Mouse (Mus musculus) CD8-positive naive resting alpha-beta T cell, adult 2 months (primary cell): Measurements from ENCODE around the gene Tns4.

ENCODE experiments used
- DNase-seq, 2 experiments: peaks; one replicate each; pipeline ENCODE4 v3.0.0; 2022; ENCODE audit warnings: low read depth in 2 of 2, low spot score in 2 of 2

Gene Tns4

DNA sequence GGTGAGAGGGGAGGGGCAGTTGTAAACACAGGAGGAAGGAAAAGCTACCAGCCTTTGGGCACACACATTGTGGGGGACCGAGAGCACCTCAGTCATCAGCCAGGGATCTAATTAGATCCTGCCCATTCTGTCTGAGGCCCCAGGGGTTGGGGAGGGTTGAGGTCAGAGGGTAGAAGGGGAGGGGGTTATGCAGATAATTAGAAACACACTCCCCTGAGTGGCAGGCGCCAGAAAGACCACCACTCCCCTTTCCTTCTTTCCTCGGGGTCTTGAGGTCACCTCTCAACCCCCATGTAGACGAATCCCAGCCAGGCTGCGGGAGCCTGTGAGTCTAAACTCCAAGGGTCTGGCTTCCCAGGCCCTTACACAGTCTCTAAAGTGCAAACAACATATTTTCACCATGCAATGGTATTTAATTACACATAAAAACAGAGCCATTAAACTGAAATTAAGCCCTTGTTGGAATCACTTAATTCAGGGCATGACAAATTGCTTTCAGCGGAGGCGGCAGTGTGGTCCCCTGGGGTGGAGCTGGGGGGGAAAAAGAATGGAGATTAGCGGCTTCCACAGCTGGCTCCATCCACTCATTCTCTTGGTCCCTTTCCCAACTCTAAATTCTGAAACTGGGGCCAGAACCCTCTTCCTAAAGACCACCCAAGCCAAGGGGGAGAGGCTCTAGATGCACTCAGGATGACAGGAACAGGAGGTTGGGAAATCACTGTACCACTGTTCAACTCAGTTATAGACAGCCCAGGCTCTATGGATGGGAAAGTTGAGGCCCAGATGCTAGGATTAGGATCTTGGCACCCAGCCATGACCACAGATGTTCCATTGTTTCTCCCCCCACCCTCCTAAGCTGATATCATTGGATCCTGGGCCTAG is 33.3 kb downstream of the Tns4 start:
- DNase-seq = no peak

DNA sequence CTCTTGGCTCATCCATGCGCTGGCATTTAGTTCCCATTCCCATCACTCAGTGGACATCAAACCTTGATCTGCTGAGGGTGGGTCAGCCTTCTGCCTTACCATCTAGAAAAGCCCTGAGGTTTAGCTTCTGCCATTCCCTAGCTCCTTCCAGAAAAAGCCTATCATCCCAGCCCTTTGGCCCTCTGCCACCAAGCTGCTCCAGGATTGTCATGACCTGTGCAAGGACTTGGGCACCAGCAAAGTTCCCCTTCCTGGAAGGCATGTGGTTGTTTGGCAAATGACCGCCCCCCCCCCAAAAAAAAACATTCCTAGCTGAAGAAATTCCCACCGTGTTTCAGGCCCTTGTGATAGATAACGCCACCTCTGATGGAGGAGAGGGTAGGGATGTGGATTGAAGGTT is 34.0 kb downstream of the Tns4 start:
- DNase-seq = no peak

GRCm38 (mm10) chr11:99047643-99048042 is 41.5 kb downstream of the Tns4 start:
- no peak for DNase-seq

GRCm38 (mm10) chr11:99047120-99047519 is 42.0 kb downstream of the Tns4 start:
- DNase-seq = no peak

GRCm38 (mm10) chr11:99045159-99045889 is 43.8 kb downstream of the Tns4 start:
- no peak for DNase-seq

- no peak for DNase-seq
Observed at GRCm38 (mm10) chr11:99044306-99044705, 44.8 kb downstream of the Tns4 start.

DNA sequence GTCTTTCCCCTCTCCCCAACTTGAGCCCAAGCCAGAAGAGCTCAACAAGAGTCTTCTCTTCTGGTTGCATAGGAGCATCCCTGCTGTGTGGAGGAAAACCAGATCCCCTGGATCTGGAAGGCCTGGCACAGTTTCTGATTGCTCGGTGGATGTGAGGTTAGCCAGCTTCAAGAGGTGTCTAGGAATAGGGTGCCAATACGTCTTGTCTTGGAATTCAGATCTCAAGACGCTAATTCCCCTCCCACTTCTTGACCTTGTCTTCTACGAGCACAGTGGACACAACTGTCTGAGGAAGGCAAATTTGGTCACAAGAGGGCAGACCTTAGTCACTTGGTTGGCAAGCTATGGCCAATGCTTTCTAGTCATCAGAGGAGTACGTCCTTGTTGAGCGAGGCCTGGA is 45.5 kb downstream of the Tns4 start:
- DNase-seq = no peak

DNA sequence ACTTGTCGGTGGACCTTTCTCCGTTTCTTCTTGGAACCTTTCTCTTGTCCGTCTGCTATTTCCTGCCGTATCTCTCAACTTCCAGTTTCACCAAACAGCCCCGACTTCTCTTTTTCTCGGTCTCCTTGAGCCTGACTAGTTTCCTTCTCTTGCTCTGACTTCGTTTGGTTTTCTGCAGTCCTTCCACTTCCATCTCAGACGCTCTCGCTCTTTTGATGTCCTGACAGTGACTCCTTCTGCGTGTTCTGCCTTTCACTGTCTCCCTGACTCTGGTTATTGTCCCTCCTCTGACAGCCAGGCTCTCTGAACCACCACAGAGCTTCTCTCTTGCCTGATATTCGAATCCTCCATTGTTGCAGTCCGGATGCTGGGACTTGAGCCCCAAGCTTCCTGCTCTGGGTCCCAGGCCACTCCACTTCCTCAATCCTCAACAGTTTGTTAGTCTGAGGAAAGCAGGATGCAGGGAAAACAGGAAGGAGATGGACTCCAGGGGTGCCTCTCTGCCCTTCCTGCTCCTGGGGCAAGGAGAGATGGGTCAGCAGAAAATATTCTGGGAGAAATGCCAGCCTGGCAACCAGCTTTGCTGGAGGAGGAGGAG is 46.2 kb downstream of the Tns4 start:
- DNase-seq = peak in 1 of 2 experiments; percentile 20

DNA sequence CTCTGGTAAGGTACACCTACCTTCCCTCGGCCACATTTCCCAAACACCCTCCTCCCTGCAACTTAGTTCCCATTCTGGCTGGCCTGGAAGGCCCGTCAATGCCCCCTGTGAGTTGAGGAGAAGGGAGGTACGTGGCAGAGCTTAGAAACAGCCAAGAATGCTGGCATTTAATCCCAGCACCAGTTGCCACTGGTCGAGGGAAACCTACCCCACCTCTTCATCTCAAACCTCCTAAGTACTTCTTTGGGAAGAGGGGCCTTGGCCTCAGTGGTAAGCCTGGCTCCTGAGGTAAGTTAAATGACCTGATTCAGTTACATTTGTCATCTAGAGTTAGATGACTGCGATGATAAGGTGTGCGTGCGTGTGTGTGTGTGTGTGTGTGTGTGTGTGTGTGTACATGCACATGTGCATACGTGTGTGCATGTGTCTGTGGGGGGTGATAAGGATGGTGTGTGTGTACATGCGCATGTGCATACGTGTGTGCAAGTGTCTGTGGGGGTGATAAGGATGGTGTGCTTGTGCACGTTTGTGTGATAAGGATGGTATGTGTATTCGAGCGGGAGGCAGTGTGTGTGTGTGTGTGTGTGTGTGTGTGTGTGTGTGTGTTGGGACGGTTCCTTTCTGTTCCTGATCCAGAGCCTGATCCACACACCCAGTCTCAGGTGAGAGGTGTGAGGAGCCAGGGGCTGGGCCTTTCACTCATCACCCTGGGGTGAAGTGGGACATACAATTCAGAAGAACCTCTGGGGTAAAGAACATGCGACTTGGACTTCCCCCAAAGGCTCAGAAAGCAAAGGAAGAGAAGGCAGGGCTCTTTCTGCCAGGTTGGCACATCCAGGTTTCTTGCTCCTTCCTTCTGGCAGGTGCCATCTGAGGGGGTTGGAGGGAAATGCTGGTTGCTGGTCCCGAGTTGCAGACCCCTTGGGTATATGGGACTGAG is 47.0 kb downstream of the Tns4 start:
- no peak for DNase-seq

DNA sequence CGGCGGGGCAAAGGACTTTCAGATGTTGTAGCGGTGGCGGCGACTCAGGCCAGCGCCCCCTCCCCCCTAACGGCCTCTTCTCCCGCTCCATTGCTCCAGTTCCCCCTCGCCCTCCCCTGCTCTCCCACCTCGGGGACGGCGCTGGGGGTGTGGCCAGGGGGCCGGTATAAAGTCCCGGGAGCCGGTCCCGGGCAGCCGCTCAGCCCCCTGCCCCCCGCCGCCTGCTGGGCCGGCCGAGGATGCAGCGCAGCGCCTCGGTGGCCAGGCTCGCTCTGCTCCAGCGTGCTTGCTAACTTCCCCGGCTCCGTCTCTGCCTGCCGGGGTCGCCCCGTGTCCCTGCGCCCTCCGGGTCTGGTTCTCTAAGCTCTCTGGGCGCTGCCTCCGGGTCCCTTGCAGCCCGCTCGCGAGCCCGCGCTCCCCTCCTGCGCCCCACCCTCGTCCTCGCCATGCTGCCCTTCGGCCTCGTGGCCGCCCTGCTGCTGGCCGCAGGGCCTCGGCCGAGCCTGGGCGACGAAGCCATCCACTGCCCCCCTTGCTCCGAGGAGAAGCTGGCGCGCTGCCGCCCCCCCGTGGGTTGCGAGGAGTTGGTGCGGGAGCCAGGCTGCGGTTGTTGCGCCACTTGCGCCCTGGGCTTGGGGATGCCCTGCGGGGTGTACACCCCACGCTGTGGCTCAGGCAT is 47.9 kb downstream of the Tns4 start, which contains the start of gene Igfbp4:
Igfbp4 (plus strand) TSS at position 194 of the 679 bp plus-strand sequence.
- DNase-seq = peak in 1 of 2 experiments; percentile 36

GRCm38 (mm10) chr11:99040346-99040974 is 48.6 kb downstream of the Tns4 start:
- peak in 1 of 2 experiments; percentile 38 for DNase-seq

- peak; percentile 62 to 80 for DNase-seq
Observed at GRCm38 (mm10) chr11:99039782-99040181, 49.3 kb downstream of the Tns4 start.

GRCm38 (mm10) chr11:99036254-99036653 is 52.9 kb downstream of the Tns4 start:
- no peak for DNase-seq

DNA sequence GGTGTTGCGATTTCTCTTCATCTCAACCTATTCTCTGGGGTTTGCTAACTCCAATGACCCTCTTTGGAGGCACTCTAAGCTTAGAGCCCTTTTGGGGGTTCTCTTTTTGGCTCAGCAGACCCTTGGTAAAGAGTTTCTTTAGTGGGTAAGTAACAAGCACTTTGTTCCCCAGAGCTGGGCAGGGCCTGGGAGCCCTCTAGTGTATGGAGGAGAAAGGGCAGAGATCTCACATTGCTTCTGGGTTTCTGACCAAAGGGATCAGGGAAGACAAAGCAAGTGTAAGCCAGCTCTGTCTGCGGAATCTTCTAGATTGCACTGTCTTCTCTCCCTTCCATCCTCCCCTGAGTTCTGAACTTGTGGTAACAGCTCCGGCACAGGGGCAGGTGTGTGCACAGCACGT is 53.8 kb downstream of the Tns4 start:
- DNase-seq = no peak

DNA sequence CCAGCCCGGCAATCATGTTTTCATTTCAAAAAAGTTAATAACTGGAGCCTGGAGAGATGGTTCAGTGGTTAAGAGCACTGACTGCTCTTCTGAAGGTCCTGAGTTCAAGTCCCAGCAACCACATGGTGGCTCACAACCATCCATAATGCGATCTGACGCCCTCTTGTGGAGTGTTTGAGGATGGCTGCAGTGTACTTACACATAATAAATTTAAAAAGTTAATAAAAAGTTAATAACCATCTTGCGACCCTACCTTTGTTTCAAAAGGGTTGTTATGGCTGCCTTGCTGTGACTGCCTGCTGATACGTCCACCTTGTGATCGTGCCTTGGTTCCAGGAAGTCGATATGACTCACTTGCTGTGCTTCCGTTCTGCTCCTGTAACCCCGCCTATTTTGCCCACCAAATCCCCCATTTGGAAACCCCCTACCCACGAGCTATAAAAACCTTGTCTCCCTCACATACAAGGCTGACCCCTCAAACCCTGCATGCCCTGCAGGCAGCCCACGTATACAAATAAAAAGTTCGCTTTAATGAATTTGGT is 62.1 kb downstream of the Tns4 start:
- no peak for DNase-seq

GRCm38 (mm10) chr11:99025878-99026277 is 63.2 kb downstream of the Tns4 start:
- DNase-seq = no peak

DNA sequence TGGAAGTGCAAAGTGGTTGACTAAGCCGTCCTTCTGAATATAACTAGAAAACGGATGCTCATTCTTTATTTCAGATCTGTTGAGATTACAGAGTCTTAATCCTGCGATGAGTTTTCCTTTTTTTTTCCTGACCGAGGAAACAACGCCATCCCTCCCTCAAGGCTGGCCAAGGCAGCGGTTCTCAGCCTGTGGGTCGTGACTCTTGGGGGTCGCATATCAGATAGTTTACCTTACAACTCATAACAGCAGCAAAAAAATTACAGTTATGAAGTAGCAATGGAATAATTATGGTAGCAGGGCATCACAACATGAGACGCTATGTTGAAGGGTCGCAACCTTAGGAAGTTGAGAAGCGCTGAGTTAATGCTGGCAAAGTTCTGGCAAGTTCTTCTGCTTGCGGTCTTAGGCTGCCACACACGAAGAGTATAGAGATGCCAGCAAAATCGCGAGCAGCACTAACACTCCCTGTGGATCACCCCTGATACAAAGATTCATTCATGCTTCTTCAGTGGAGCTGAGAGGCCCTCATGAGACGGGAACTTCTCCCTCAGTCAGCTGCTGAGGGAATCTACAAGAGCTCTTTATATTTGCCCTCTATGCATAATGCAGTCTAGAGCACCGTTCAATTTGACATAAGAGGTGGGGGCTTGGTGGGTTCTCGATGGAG is 64.5 kb downstream of the Tns4 start:
- no peak for DNase-seq

DNA sequence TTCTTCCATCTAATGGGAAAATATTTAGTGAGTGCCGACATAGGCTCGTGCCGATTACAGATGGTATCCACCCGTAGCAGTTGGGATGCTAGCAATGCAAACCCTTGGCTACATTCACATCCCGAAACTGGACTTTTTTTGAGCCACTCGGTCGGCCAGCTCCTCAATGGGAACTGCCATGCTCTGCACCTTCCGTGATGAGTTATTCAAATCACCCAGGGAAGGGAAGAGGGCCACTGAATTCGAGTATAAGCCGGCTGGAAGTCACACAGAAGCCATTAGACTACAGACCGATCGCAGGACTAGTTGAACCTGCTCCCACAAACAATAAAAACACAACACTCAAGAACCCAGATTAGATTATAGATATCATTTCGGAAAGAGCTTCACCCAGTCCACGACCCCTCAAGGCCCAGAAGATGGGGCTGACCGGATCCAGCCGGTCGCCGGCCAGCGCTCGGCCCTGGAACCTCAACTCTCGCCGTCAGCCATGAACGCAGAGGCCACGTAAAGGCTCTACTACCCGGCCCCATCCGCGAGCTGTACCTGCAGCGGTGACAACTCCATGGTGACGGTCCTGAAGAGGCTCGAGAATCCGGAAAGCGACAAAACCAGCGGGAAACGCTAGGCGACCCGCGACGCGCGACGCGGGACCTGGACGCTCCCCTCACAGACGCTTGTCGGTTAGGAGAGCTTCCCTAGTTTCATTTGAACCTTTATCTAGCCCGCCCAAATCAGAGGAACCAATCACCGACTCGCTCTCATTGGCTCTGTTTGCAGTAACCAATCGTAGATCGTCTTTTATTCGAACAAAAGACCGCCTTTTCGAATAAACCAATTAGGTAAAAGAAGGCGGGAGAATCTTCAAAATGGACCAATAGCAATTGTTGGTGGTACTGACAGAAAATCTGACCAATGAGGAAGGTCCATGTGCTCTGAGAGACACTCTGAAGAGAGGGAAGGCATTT is 65.3 kb downstream of the Tns4 start, which contains the start of gene Top2a:
Top2a (minus strand) TSS at position 690 of the 968 bp plus-strand sequence.
- DNase-seq = peak; percentile 97 to 99
